Mouse (Mus musculus): ENCODE measurements around the gene Nabp2. TPM values are rescaled to one million over a fixed set of nuclear protein-coding genes. Genes with fewer than 3 reads are reported as not detected.

Gene Nabp2
- polyA plus RNA-seq, 1 experiment from 2014 or later: 147 TPM

- H3K27ac ChIP-seq: peak within 1 kb of the TSS; percentile 98
- H3K36me3 ChIP-seq: peaks cover 37% of the 10 kb centered on the region
- DNase-seq (ENCODE audit: low spot score): peak; percentile 84
- peak within 1 kb of the TSS; percentile 98 for H3K4me3 ChIP-seq
- H3K9me3 ChIP-seq: no peaks in the 10 kb centered on the region
- WGBS: under 1% methylated on average over 72 of the region's 73 CpGs
- peaks cover 28% of the 10 kb centered on the region for H3K4me1 ChIP-seq (replicated peaks)
- H3K27me3 ChIP-seq (ENCODE audit: insufficient read depth, poor library complexity, severe bottlenecking): no peaks in the 10 kb centered on the region
Observed at GRCm38 (mm10) chr10:128376455-128377211, 34.7 kb downstream of the Nabp2 start, which contains the start of gene Ankrd52. TSS of gene Ankrd52 (plus strand) at chr10:128377115.

- peaks cover 32% of the 10 kb centered on the region for H3K36me3 ChIP-seq
- no peaks in the 10 kb centered on the region for H3K27me3 ChIP-seq (ENCODE audit: insufficient read depth, poor library complexity, severe bottlenecking)
- peak overlapping the region; percentile 98 for H3K4me3 ChIP-seq
- no peak for DNase-seq (ENCODE audit: low spot score)
- H3K9me3 ChIP-seq: no peaks in the 10 kb centered on the region
- WGBS: 49% methylated on average over 4 of the region's 4 CpGs
- H3K27ac ChIP-seq: peak overlapping the region; percentile 98
- H3K4me1 ChIP-seq (replicated peaks): peaks cover 28% of the 10 kb centered on the region
Observed at GRCm38 (mm10) chr10:128376099-128376454, 35.2 kb downstream of the Nabp2 start.

GRCm38 (mm10) chr10:128374393-128374792, 36.9 kb downstream of the Nabp2 start:
- 77% methylated on average over 6 of the region's 6 CpGs for WGBS
- DNase-seq (ENCODE audit: low spot score): no peak
- peaks cover 35% of the 10 kb centered on the region for H3K4me1 ChIP-seq (replicated peaks)
- H3K36me3 ChIP-seq: peaks cover 15% of the 10 kb centered on the region
- H3K9me3 ChIP-seq: no peaks in the 10 kb centered on the region
- H3K27ac ChIP-seq: no peak overlapping the region
- no peak overlapping the region for H3K4me3 ChIP-seq
- H3K27me3 ChIP-seq (ENCODE audit: insufficient read depth, poor library complexity, severe bottlenecking): no peaks in the 10 kb centered on the region

- Histone ChIP-seq H3K27me3 (ENCODE audit: insufficient read depth, poor library complexity, severe bottlenecking) (no peaks in the 10 kb centered on the region), H3K27ac (no peak overlapping the region), H3K36me3 (peaks cover 3% of the 10 kb centered on the region), H3K4me1 (replicated peaks) (peaks cover 33% of the 10 kb centered on the region), H3K9me3 (no peaks in the 10 kb centered on the region), H3K4me3 (no peak overlapping the region)
- no peak for DNase-seq (ENCODE audit: low spot score)
- WGBS: 85% methylated on average over 6 of the region's 6 CpGs
Observed at GRCm38 (mm10) chr10:128372989-128373748, 38.1 kb downstream of the Nabp2 start.

- Histone ChIP-seq H3K27ac (no peak overlapping the region), H3K27me3 (ENCODE audit: insufficient read depth, poor library complexity, severe bottlenecking) (no peaks in the 10 kb centered on the region), H3K36me3 (no peaks in the 10 kb centered on the region), H3K4me3 (no peak overlapping the region), H3K9me3 (no peaks in the 10 kb centered on the region), H3K4me1 (replicated peaks) (peaks cover 35% of the 10 kb centered on the region)
- no peak for DNase-seq (ENCODE audit: low spot score)
- 79% methylated on average over 5 of the region's 5 CpGs for WGBS
Observed at GRCm38 (mm10) chr10:128372142-128372541, 39.1 kb downstream of the Nabp2 start.

GRCm38 (mm10) chr10:128370601-128371000, 40.7 kb downstream of the Nabp2 start:
- no peak for DNase-seq (ENCODE audit: low spot score)
- H3K36me3 ChIP-seq: peaks cover 2% of the 10 kb centered on the region; the same call in 1 of the 2 replicates
- no peaks in the 10 kb centered on the region for H3K27me3 ChIP-seq (ENCODE audit: insufficient read depth, poor library complexity, severe bottlenecking)
- 67% methylated on average over 4 of the region's 4 CpGs for WGBS
- no peak overlapping the region for H3K4me3 ChIP-seq
- H3K9me3 ChIP-seq: no peaks in the 10 kb centered on the region
- no peak overlapping the region for H3K27ac ChIP-seq
- peaks cover 25% of the 10 kb centered on the region for H3K4me1 ChIP-seq (replicated peaks)

- Histone ChIP-seq H3K9me3 (no peaks in the 10 kb centered on the region), H3K36me3 (peaks cover 8% of the 10 kb centered on the region), H3K4me1 (replicated peaks) (peaks cover 25% of the 10 kb centered on the region), H3K27me3 (ENCODE audit: insufficient read depth, poor library complexity, severe bottlenecking) (no peaks in the 10 kb centered on the region), H3K27ac (no peak overlapping the region), H3K4me3 (no peak overlapping the region)
- no peak for DNase-seq (ENCODE audit: low spot score)
- WGBS: 69% methylated on average over 5 of the region's 6 CpGs
Observed at GRCm38 (mm10) chr10:128370021-128370420, 41.3 kb downstream of the Nabp2 start.

- H3K4me3 ChIP-seq: peak overlapping the region; percentile 80
- H3K4me1 ChIP-seq (replicated peaks): peaks cover 25% of the 10 kb centered on the region
- peaks cover 11% of the 10 kb centered on the region for H3K36me3 ChIP-seq
- H3K9me3 ChIP-seq: no peaks in the 10 kb centered on the region
- WGBS: 85% methylated on average over 6 of the region's 6 CpGs
- peak overlapping the region; percentile 89 for H3K27ac ChIP-seq
- no peaks in the 10 kb centered on the region for H3K27me3 ChIP-seq (ENCODE audit: insufficient read depth, poor library complexity, severe bottlenecking)
- no peak for DNase-seq (ENCODE audit: low spot score)
Observed at GRCm38 (mm10) chr10:128369599-128369998, 41.7 kb downstream of the Nabp2 start.

- peaks cover 15% of the 10 kb centered on the region for H3K36me3 ChIP-seq
- no peak for DNase-seq (ENCODE audit: low spot score)
- H3K9me3 ChIP-seq: no peaks in the 10 kb centered on the region
- peaks cover 25% of the 10 kb centered on the region for H3K4me1 ChIP-seq (replicated peaks)
- peak overlapping the region; percentile 89 for H3K27ac ChIP-seq
- H3K27me3 ChIP-seq (ENCODE audit: insufficient read depth, poor library complexity, severe bottlenecking): no peaks in the 10 kb centered on the region
- H3K4me3 ChIP-seq: peak overlapping the region; percentile 80
- 9% methylated on average over 9 of the region's 9 CpGs for WGBS
Observed at GRCm38 (mm10) chr10:128369218-128369543, 42.1 kb downstream of the Nabp2 start.

- H3K4me1 ChIP-seq (replicated peaks): peaks cover 25% of the 10 kb centered on the region
- peaks cover 21% of the 10 kb centered on the region for H3K36me3 ChIP-seq
- no peaks in the 10 kb centered on the region for H3K9me3 ChIP-seq
- DNase-seq (ENCODE audit: low spot score): peak; percentile 92
- peak within 1 kb of the TSS; percentile 80 for H3K4me3 ChIP-seq
- no peaks in the 10 kb centered on the region for H3K27me3 ChIP-seq (ENCODE audit: insufficient read depth, poor library complexity, severe bottlenecking)
- H3K27ac ChIP-seq: peak within 1 kb of the TSS; percentile 89
- under 1% methylated on average over 87 of the region's 87 CpGs for WGBS
Observed at GRCm38 (mm10) chr10:128368402-128369217, 42.7 kb downstream of the Nabp2 start, which contains the start of gene Coq10a. TSS of gene Coq10a (minus strand) at chr10:128368997.

- peak overlapping the region; percentile 89 for H3K27ac ChIP-seq
- H3K4me3 ChIP-seq: peak overlapping the region; percentile 80
- WGBS: 17% methylated on average over 19 of the region's 19 CpGs
- H3K4me1 ChIP-seq (replicated peaks): peaks cover 25% of the 10 kb centered on the region
- H3K27me3 ChIP-seq (ENCODE audit: insufficient read depth, poor library complexity, severe bottlenecking): no peaks in the 10 kb centered on the region
- H3K9me3 ChIP-seq: no peaks in the 10 kb centered on the region
- H3K36me3 ChIP-seq: peaks cover 28% of the 10 kb centered on the region
- no peak for DNase-seq (ENCODE audit: low spot score)
Observed at GRCm38 (mm10) chr10:128367899-128368401, 43.3 kb downstream of the Nabp2 start.

GRCm38 (mm10) chr10:128362568-128362967, 48.7 kb downstream of the Nabp2 start:
- peaks cover 2% of the 10 kb centered on the region for H3K4me1 ChIP-seq (replicated peaks)
- no peaks in the 10 kb centered on the region for H3K27me3 ChIP-seq (ENCODE audit: insufficient read depth, poor library complexity, severe bottlenecking)
- H3K36me3 ChIP-seq: peaks cover 81% of the 10 kb centered on the region
- H3K4me3 ChIP-seq: no peak overlapping the region
- 53% methylated on average over 3 of the region's 3 CpGs for WGBS
- H3K9me3 ChIP-seq: no peaks in the 10 kb centered on the region
- DNase-seq (ENCODE audit: low spot score): peak; percentile 23
- no peak overlapping the region for H3K27ac ChIP-seq

Data from hindbrain, embryonic 10.5 days (tissue).